Mouse (Mus musculus): ENCODE data around the gene Rrp7a. TPM values are rescaled to one million over a fixed set of nuclear protein-coding genes. Genes with fewer than 3 reads are reported as not detected.

Rrp7a gene
- polyA plus RNA-seq, 1 experiment from 2014 or later, result 72.4 TPM

- H3K4me2 ChIP-seq (replicated peaks), result no peak overlapping the region
- ATAC-seq (replicated peaks), result no peak
- no peak overlapping the region for H3K9ac ChIP-seq (replicated peaks)
- H3K27ac ChIP-seq (replicated peaks), result no peak overlapping the region
- H3K36me3 ChIP-seq, result peaks cover 49% of the 10 kb centered on the region
- no peak overlapping the region for H3K4me3 ChIP-seq
- 68% methylated on average over 5 of the region's 5 CpGs for WGBS
- no peaks in the 10 kb centered on the region for H3K27me3 ChIP-seq
- H3K9me3 ChIP-seq, result no peaks in the 10 kb centered on the region
- peaks cover 16% of the 10 kb centered on the region for H3K4me1 ChIP-seq
Measured at GRCm38 (mm10) chr15:83124625-83125024, 2.0 kb upstream of the Rrp7a start.

GRCm38 (mm10) chr15:83121709-83122565 lies 664 bp downstream of the Rrp7a start:
- H3K36me3 ChIP-seq, result peaks cover 42% of the 10 kb centered on the region
- H3K9ac ChIP-seq (replicated peaks), result peak overlapping the region; percentile 69
- H3K27ac ChIP-seq (replicated peaks), result peak overlapping the region; percentile 92
- no peaks in the 10 kb centered on the region for H3K27me3 ChIP-seq
- no peaks in the 10 kb centered on the region for H3K9me3 ChIP-seq
- H3K4me2 ChIP-seq (replicated peaks), result peak overlapping the region; percentile 59
- ATAC-seq (replicated peaks), result peak; percentile 62
- H3K4me3 ChIP-seq, result peak overlapping the region; percentile 95
- WGBS, result 3% methylated on average over 42 of the region's 43 CpGs
- peaks cover 27% of the 10 kb centered on the region for H3K4me1 ChIP-seq

GRCm38 (mm10) chr15:83118360-83118759 lies 4.2 kb downstream of the Rrp7a start:
- no peak overlapping the region for H3K4me3 ChIP-seq
- no peak overlapping the region for H3K4me2 ChIP-seq (replicated peaks)
- H3K36me3 ChIP-seq, result peaks cover 30% of the 10 kb centered on the region
- no peak overlapping the region; the same call in 1 of the 2 replicates for H3K9ac ChIP-seq (replicated peaks)
- ATAC-seq (replicated peaks), result no peak
- H3K27ac ChIP-seq (replicated peaks), result peak overlapping the region; percentile 65
- peaks cover 30% of the 10 kb centered on the region for H3K4me1 ChIP-seq
- 49% methylated on average over 7 of the region's 7 CpGs for WGBS
- no peaks in the 10 kb centered on the region for H3K9me3 ChIP-seq
- H3K27me3 ChIP-seq, result no peaks in the 10 kb centered on the region

- Histone ChIP-seq H3K9me3 (no peaks in the 10 kb centered on the region), H3K27ac (replicated peaks) (no peak overlapping the region), H3K4me2 (replicated peaks) (no peak overlapping the region), H3K27me3 (no peaks in the 10 kb centered on the region), H3K4me3 (no peak overlapping the region), H3K4me1 (peaks cover 22% of the 10 kb centered on the region), H3K36me3 (peaks cover 30% of the 10 kb centered on the region), H3K9ac (replicated peaks) (no peak overlapping the region)
- ATAC-seq (replicated peaks), result no peak
- 33% methylated on average over 6 of the region's 6 CpGs for WGBS
Measured at GRCm38 (mm10) chr15:83115071-83115470, 7.5 kb downstream of the Rrp7a start.

- peaks cover 23% of the 10 kb centered on the region for H3K36me3 ChIP-seq
- H3K9ac ChIP-seq (replicated peaks), result no peak overlapping the region
- no peak overlapping the region for H3K27ac ChIP-seq (replicated peaks)
- H3K4me2 ChIP-seq (replicated peaks), result no peak overlapping the region
- no peak for ATAC-seq (replicated peaks)
- no peaks in the 10 kb centered on the region for H3K9me3 ChIP-seq
- WGBS, result 80% methylated on average over 9 of the region's 9 CpGs
- H3K4me1 ChIP-seq, result peaks cover 22% of the 10 kb centered on the region
- H3K27me3 ChIP-seq, result no peaks in the 10 kb centered on the region
- H3K4me3 ChIP-seq, result no peak overlapping the region
Measured at GRCm38 (mm10) chr15:83114106-83114505, 8.5 kb downstream of the Rrp7a start.

GRCm38 (mm10) chr15:83112898-83113297 lies 9.7 kb downstream of the Rrp7a start:
- Histone ChIP-seq H3K4me2 (replicated peaks) (no peak overlapping the region), H3K4me3 (no peak overlapping the region), H3K9me3 (no peaks in the 10 kb centered on the region), H3K36me3 (peaks cover 18% of the 10 kb centered on the region; the same call in 1 of the 2 replicates), H3K9ac (replicated peaks) (no peak overlapping the region), H3K27ac (replicated peaks) (no peak overlapping the region), H3K27me3 (no peaks in the 10 kb centered on the region), H3K4me1 (peaks cover 11% of the 10 kb centered on the region)
- 0 out of 2 replicates have a peak, but pooled peaks have one; percentile 44 for ATAC-seq (replicated peaks)
- 13% methylated on average over 10 of the region's 11 CpGs for WGBS

- H3K27me3 ChIP-seq, result no peaks in the 10 kb centered on the region
- peaks cover 11% of the 10 kb centered on the region for H3K4me1 ChIP-seq
- WGBS, result 85% methylated on average over 7 of the region's 7 CpGs
- no peaks in the 10 kb centered on the region for H3K9me3 ChIP-seq
- H3K9ac ChIP-seq (replicated peaks), result no peak overlapping the region
- H3K36me3 ChIP-seq, result peaks cover 9% of the 10 kb centered on the region; the same call in 1 of the 2 replicates
- no peak overlapping the region for H3K27ac ChIP-seq (replicated peaks)
- no peak overlapping the region for H3K4me3 ChIP-seq
- no peak for ATAC-seq (replicated peaks)
- H3K4me2 ChIP-seq (replicated peaks), result no peak overlapping the region
Measured at GRCm38 (mm10) chr15:83111874-83112273, 10.7 kb downstream of the Rrp7a start.

- no peak for ATAC-seq (replicated peaks)
- H3K27me3 ChIP-seq, result no peaks in the 10 kb centered on the region
Measured at GRCm38 (mm10) chr15:83111290-83111689, 11.3 kb downstream of the Rrp7a start.

GRCm38 (mm10) chr15:83107814-83108213 lies 14.8 kb downstream of the Rrp7a start:
- ATAC-seq (replicated peaks), result no peak
- Histone ChIP-seq H3K9ac (replicated peaks) (no peak overlapping the region), H3K4me1 (peaks cover 3% of the 10 kb centered on the region; the same call in 1 of the 2 replicates), H3K4me2 (replicated peaks) (no peak overlapping the region), H3K9me3 (no peaks in the 10 kb centered on the region), H3K36me3 (no peaks in the 10 kb centered on the region), H3K4me3 (no peak overlapping the region), H3K27me3 (no peaks in the 10 kb centered on the region), H3K27ac (replicated peaks) (no peak overlapping the region)
- 38% methylated on average over 6 of the region's 6 CpGs for WGBS

More at GRCm38 (mm10) chr15:83111290-83111689, 11.3 kb downstream of the Rrp7a start:
- H3K4me2 ChIP-seq (replicated peaks), result no peak overlapping the region
- no peaks in the 10 kb centered on the region for H3K9me3 ChIP-seq
- WGBS, result 68% methylated on average over 6 of the region's 6 CpGs
- peaks cover 11% of the 10 kb centered on the region for H3K4me1 ChIP-seq
- no peak overlapping the region for H3K4me3 ChIP-seq
- H3K36me3 ChIP-seq, result peaks cover 5% of the 10 kb centered on the region; the same call in 1 of the 2 replicates
- no peak overlapping the region for H3K9ac ChIP-seq (replicated peaks)
- no peak overlapping the region for H3K27ac ChIP-seq (replicated peaks)

- Histone ChIP-seq H3K27ac (replicated peaks) (no peak overlapping the region), H3K4me1 (no peaks in the 10 kb centered on the region), H3K9ac (replicated peaks) (no peak overlapping the region), H3K4me3 (no peak overlapping the region), H3K27me3 (no peaks in the 10 kb centered on the region), H3K4me2 (replicated peaks) (no peak overlapping the region), H3K36me3 (no peaks in the 10 kb centered on the region), H3K9me3 (no peaks in the 10 kb centered on the region)
- ATAC-seq (replicated peaks), result no peak
- 72% methylated on average over 6 of the region's 6 CpGs for WGBS
Measured at GRCm38 (mm10) chr15:83106426-83106825, 16.2 kb downstream of the Rrp7a start.

GRCm38 (mm10) chr15:83103111-83103510 lies 19.5 kb downstream of the Rrp7a start:
- ATAC-seq (replicated peaks), result no peak
- peaks cover 13% of the 10 kb centered on the region for H3K4me1 ChIP-seq
- H3K27ac ChIP-seq (replicated peaks), result no peak overlapping the region
- 30% methylated on average over 1 of the region's 1 CpGs for WGBS
- no peaks in the 10 kb centered on the region for H3K9me3 ChIP-seq
- H3K27me3 ChIP-seq, result no peaks in the 10 kb centered on the region
- H3K36me3 ChIP-seq, result no peaks in the 10 kb centered on the region
- H3K9ac ChIP-seq (replicated peaks), result no peak overlapping the region
- H3K4me3 ChIP-seq, result no peak overlapping the region
- no peak overlapping the region for H3K4me2 ChIP-seq (replicated peaks)

GRCm38 (mm10) chr15:83100332-83100662 lies 22.3 kb downstream of the Rrp7a start:
- Histone ChIP-seq H3K4me3 (peak overlapping the region; percentile 39), H3K4me2 (replicated peaks) (peak overlapping the region; percentile 63), H3K27ac (replicated peaks) (no peak overlapping the region), H3K9me3 (no peaks in the 10 kb centered on the region), H3K9ac (replicated peaks) (peak overlapping the region; percentile 43), H3K27me3 (no peaks in the 10 kb centered on the region), H3K4me1 (peaks cover 13% of the 10 kb centered on the region), H3K36me3 (no peaks in the 10 kb centered on the region)
- peak; percentile 23; the same call in 1 of the 2 replicates for ATAC-seq (replicated peaks)
- 3% methylated on average over 8 of the region's 8 CpGs for WGBS
